Mouse (Mus musculus) ES-E14 (cell line): ENCODE measurements around the gene Igf2.

Experiments
- CHD2 ChIP-seq: IDR thresholded peaks from 2 replicates; pipeline ENCODE4 v1.6.1; 2014; ENCODE audit warnings: mild to moderate bottlenecking, low read depth, low read length, inconsistent platforms
- ZC3H11A ChIP-seq: IDR thresholded peaks from 2 replicates; pipeline ENCODE4 v1.6.1; 2012; ENCODE audit warnings: low read depth, mild to moderate bottlenecking, inconsistent platforms, low read length, borderline replicate concordance
- ZNF384 ChIP-seq: IDR thresholded peaks from 2 replicates; pipeline ENCODE4 v1.6.1; 2012; ENCODE audit warnings: low read depth, low read length, inconsistent platforms

GRCm38 (mm10) chr7:142671067-142671466, 4.5 kb upstream of the Igf2 start:
- TF ChIP-seq ZNF384 (no peak), ZC3H11A (no peak), CHD2 (no peak)
